Mouse (Mus musculus) gastrocnemius, adult 8-10 months (tissue): ENCODE results near the gene Tmc6. TPM values are rescaled to one million over a fixed set of nuclear protein-coding genes. Genes with fewer than 3 reads are reported as not detected.

Source experiments
- DNase-seq, 2 experiments: peaks; one replicate each; pipeline ENCODE4 v3.0.0; 2022; ENCODE audit warnings: low spot score in 2 of 2
- total RNA-seq, 4 experiments: library from RNA; stranded (reverse); gene quantifications; 2 replicates each; pipeline ENCODE4 v1.2.4; 2022

Gene Tmc6
- total RNA-seq, 4 experiments from 2014 or later, result 2.4 to 6.4 (median 4.5) TPM

DNA sequence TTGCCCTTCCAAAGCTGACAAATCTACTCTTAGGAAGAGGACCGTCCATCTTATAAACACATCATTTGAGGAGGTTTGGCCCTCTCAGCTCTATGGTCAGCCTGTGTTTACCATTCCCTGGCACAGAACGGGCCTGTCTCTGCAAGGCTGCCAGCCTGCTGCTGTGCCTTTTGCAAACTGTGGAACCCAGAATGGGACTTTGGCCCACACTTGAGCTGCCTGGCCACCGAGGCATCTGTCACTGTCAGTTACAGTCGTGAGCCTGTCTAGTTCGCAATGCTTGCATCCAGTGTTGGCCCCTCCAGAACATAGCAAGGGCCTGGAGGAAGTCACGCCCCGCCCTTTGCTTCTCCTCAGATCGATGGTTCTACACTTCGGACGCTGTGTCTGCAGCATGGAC lies 22.7 kb downstream of the Tmc6 start:
- DNase-seq, result peak in 1 of 2 experiments; percentile 45

DNA sequence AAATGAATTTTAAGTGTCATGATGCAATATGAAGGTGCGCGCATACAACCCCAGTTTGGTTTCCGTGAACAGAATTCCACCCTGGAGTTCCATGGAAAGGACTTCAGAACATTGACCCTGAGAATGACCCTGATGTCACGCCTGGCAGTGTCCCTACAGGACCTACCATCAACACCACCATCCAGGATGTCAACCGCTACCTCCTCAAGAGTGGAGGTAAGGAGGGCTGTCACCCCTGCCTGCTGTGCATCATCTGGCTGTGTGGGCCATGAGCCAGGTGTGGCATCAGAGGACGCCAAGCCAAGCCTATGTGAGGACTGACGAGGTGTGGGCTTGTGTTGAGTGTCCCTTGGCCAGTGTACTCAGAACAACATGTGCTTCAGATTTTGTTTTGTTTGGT lies 26.1 kb downstream of the Tmc6 start:
- no peak for DNase-seq

GRCm38 (mm10) chr11:117751544-117751943 lies 30.5 kb downstream of the Tmc6 start:
- no peak for DNase-seq

DNA sequence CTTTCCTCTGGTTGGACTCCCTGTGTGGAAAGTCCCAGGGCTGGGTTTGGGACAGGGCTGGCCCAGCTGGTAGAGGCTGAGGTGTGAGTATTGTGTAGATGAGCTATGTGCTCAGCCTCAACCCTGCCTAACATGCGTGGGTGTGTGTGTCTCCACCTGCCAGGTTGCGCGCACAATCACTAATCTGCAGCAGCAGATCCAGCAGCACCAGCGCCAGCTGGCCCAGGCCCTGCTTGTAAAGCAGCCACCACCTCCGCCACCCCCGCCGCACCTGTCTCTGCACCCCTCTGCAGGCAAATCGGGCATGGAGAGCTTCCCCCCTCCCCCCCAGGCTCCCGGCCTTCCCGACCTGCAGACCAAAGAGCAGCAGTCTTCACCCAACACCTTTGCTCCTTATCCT lies 32.6 kb downstream of the Tmc6 start:
- peak in 1 of 2 experiments; percentile 38 for DNase-seq

- DNase-seq, result no peak
Measured at GRCm38 (mm10) chr11:117748628-117749027, 33.4 kb downstream of the Tmc6 start.

DNA sequence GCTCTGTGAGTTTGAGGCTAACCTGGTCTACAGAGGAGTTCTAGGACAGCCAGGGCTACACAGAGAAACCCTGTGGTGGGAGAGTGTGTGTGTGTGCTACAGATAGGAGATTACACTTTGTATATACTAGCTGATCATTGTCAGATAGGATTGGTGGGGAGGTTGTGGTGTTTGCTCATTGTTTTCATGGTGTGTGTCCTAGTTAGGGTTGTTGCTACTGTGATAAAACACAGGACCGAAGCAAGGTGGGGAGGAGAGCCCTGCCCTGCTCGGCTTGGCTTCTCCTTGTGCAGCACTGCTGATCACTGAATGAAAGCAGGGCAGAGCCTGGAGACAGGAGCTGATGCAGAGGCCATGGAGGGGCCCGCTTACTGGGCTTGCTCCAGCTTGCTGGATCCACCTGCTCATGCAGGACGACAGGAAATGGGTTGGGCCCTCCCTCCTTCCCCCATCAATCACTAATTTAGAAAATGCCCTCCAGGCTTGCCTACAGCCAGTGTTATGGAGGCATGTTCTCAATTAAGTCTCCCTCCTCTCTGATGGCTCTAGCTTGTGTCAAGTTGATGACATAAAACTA lies 38.5 kb downstream of the Tmc6 start:
- DNase-seq, result no peak

- no peak for DNase-seq
Measured at GRCm38 (mm10) chr11:117742715-117743114, 39.3 kb downstream of the Tmc6 start.

GRCm38 (mm10) chr11:117742243-117742642 lies 39.8 kb downstream of the Tmc6 start:
- no peak for DNase-seq

- no peak for DNase-seq
Measured at GRCm38 (mm10) chr11:117741128-117741527, 40.9 kb downstream of the Tmc6 start.

DNA sequence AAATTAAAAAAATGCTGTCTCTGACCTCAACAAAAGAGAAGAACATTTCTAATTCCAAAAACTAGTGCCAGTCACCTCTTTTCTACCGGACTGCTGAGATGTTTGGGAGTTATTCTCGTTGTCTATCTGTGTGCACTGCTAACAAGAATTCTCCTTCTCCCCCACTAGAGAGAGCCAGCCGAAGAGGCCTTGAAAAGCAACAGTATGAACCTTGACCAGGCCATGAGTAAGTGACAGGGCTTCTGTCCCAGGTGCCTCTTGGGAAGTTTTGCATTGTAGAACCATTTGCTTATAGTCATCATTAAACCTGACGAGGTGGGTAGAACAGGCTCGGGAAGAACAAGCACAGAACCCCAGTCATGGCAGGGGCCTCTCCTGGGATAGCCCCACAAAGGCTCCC lies 43.9 kb downstream of the Tmc6 start:
- no peak for DNase-seq

- no peak for DNase-seq
Measured at GRCm38 (mm10) chr11:117736037-117736689, 45.8 kb downstream of the Tmc6 start.

DNA sequence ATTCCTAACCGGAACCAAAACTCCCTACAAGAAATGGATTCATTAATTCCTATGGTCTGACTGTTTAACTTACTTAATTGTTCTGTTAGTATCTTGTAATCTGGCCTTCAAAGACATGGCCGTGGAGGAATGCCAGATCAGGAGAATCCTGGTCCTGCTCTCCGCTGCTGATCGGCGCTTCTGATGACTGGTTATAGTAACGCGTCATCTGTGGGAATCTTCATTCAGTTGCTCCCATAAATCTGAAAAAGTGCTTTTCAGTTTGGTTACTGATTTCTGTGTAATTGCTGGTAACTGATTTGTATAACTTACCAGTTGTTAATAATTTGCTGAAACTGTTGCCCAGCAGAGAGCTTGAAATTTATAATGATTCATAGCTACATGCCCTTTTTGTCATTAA lies 50.5 kb downstream of the Tmc6 start:
- DNase-seq, result no peak

DNA sequence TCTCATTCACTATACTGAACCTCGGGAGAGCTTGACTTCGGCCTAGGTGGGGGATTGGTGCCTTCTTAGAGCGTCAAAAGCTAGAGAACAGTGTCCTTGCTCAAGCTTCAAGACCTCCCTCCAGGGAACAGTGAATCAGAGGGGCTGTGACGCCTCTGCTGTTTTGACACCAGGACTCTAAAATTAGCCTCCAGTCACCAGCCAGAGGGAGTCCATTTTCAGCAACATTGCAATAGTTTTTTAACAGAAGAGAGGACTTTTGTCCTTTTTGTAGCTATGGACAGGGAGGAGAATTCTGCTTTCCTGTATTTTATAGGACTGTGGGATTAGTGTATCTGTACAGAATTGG lies 51.5 kb downstream of the Tmc6 start:
- no peak for DNase-seq

DNA sequence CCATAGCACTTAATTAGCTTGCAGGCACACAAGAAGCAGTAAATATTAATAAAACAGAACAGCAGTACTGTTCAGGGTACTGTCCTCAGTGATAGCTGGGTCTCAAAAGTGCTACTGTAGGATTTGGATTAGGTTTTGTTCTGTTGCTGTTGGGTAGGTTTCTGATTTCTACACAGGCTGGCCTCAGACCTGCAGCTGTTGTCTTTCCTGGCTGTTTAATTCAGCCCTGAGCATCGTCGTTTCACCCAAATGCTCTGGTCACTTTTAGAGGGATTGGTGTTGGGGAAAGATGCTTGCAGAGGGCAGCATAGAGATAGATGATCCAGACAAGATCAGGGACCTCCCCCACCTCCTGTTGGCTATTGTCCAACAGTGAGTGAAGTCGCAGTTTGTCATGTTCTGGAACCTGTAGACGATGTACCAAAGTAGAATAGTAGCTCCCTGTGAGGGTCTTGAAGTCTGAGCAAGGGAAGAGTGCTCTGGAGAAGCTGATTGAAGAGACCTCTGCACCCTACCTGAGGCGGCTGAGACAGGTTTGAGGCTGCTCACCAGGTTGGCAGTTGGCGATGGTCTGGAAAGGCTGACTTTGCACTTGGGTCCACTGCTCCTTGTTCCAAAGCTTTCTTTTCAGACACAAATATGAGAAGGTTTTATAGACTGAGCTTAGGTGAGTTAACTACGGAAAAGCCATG lies 52.1 kb downstream of the Tmc6 start:
- DNase-seq, result no peak

GRCm38 (mm10) chr11:117729341-117729740 lies 52.7 kb downstream of the Tmc6 start:
- DNase-seq, result no peak

DNA sequence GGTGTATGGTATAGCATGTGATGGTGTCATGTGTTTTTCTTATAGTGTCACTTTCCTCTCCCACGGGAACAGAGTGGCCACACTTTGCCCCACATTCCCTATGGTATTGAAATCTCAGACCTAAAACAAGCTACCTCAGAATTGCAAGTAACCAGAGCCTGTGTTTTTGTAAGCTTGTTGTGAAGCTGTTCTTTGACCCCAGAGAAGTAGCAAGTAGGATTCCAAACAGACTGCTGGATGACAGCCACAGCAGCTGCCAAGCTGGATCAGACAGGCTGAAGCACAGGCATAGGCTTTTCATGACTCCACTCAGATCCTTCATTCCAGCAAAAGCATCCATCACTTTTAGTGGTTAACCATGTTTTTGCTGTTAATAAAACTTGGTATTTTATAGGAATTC lies 53.2 kb downstream of the Tmc6 start:
- peak in 1 of 2 experiments; percentile 69 for DNase-seq

- DNase-seq, result no peak
Measured at GRCm38 (mm10) chr11:117728245-117728644, 53.8 kb downstream of the Tmc6 start.

DNA sequence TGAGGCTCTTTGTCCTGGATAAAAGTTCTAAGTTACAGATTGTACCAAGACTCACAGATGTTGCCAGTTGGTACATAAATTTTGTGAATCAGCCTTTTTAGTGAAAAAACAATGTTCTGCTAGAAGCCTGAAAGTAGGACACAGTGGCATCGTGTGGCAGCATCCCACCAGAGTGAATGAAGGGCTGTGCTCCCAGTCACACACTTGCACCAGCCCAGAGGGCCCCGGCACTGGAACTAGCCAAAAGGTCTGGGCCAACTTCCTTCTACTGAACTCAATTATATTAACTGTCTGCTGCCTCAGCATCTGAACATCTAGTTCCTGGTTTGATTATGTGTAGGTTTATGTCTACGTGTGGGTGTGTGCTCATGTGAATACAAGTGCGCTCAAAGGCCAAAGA lies 55.0 kb downstream of the Tmc6 start:
- no peak for DNase-seq

- no peak for DNase-seq
Measured at GRCm38 (mm10) chr11:117724604-117725301, 57.2 kb downstream of the Tmc6 start.

GRCm38 (mm10) chr11:117718838-117719237 lies 63.2 kb downstream of the Tmc6 start:
- DNase-seq, result no peak
